ENCODE assay signal across 26 mouse cellular contexts in the genomic region with DNA sequence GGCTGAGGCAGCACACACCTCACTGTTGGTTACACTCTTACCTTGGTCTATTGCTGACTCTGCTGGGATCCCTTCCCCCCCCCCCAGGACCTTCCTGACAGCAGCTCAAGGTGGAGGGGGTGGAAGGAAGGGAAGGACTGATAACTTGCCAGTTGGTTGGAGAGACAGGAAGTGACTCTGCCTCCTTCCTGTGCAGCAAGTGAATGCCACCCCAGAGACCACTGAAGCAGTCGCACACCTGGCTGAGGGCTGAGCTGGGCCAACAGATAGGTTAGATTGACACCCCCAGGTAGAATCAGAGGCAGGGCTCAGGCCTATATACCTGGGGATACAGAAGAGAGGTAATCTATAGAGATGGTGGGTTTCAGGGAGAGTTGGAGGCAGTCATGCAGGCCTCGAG. TPM values are rescaled to one million over a fixed set of nuclear protein-coding genes. Genes with fewer than 3 reads are reported as not detected.
DNase-seq lines count a peak whose midpoint lies in the region; TF ChIP-seq lines count a peak whose summit lies in the region.
"Had no signal": no experiment of that assay in that cellular context is flagged by ENCODE, and none has a peak within 500 bp of the region (broad histone marks: within the 10 kb centered on the region; RNA-seq: fewer than 3 reads in every experiment).

No protein-coding gene starts in this region.

- TF ChIP-seq CTCF in thymus, adult 2 months (IDR thresholded peaks at IDR 0.05; ENCODE audit: borderline replicate concordance, control insufficient read depth, extremely low read depth, insufficient read depth, low read length, poor library complexity): no peak

- no peaks in the 10 kb centered on the region for H3K27me3 ChIP-seq in thymus, adult 2 months (ENCODE audit: control insufficient read depth, insufficient read depth, low read length)
- no peaks in the 10 kb centered on the region for H3K27me3 ChIP-seq in splenic B cell, adult 2 months (ENCODE audit: control insufficient read depth, insufficient read depth, low read length, poor library complexity, severe bottlenecking)
- H3K27me3 ChIP-seq: CH12.LX; embryonic facial prominence, embryonic 12.5 days; embryonic facial prominence, embryonic 15.5 days; heart, embryonic 12.5 days; heart, embryonic 15.5 days; hindbrain, embryonic 13.5 days had no signal

- no peak for TF ChIP-seq POLR2A in thymus, adult 2 months (IDR thresholded peaks at IDR 0.05; ENCODE audit: control insufficient read depth, extremely low read depth, insufficient read depth, low read length, poor library complexity)

- H3K4me1 ChIP-seq in thymus, adult 2 months (replicated peaks; ENCODE audit: control insufficient read depth, insufficient read depth, low read length): no peaks in the 10 kb centered on the region; the same call in 1 of the 2 replicates
- H3K4me1 ChIP-seq: embryonic facial prominence, embryonic 12.5 days; embryonic facial prominence, embryonic 15.5 days; hindbrain, embryonic 13.5 days had no signal

- H3K36me3 ChIP-seq in thymus, adult 2 months (ENCODE audit: control insufficient read depth, insufficient read depth, low read length): no peaks in the 10 kb centered on the region
- H3K36me3 ChIP-seq in splenic B cell, adult 2 months (ENCODE audit: control insufficient read depth, insufficient read depth, low read length, poor library complexity, severe bottlenecking): no peaks in the 10 kb centered on the region
- H3K36me3 ChIP-seq: embryonic facial prominence, embryonic 12.5 days; embryonic facial prominence, embryonic 15.5 days; G1E; heart, embryonic 12.5 days; heart, embryonic 15.5 days; hindbrain, embryonic 10.5 days had no signal

- no peak overlapping the region for H3K27ac ChIP-seq in thymus, adult 2 months (ENCODE audit: control insufficient read depth, insufficient read depth, low read length)
- H3K27ac ChIP-seq: embryonic facial prominence, embryonic 12.5 days; embryonic facial prominence, embryonic 15.5 days; heart, embryonic 15.5 days; hindbrain, embryonic 10.5 days; hindbrain, embryonic 13.5 days had no signal

- no peak overlapping the region for H3K4me3 ChIP-seq in thymus, adult 2 months (ENCODE audit: control insufficient read depth, insufficient read depth, low read length)
- H3K4me3 ChIP-seq: embryonic facial prominence, embryonic 12.5 days; embryonic facial prominence, embryonic 15.5 days; heart, embryonic 12.5 days; heart, embryonic 15.5 days; hindbrain, embryonic 10.5 days; hindbrain, embryonic 13.5 days had no signal

- peak; percentile 2 for DNase-seq in thymus, adult 2 months
- DNase-seq in thymus, adult 18-20 months: no peak
- DNase-seq in thymus, postnatal 4 days: peak; percentile 23
- no peak for DNase-seq in thymus, postnatal 36 days
- peak; percentile 3 for DNase-seq in splenic B cell, adult 2 months (ENCODE audit: low read depth, low spot score)
- DNase-seq in left cerebral cortex, adult 18-20 months (ENCODE audit: low spot score in 2 of 2): no peak
- DNase-seq: adrenal gland, adult 2 months; adrenal gland, postnatal 14 days; cerebellum, adult 11 months; cerebellum, adult 2 months; cerebellum, adult 9-11 months; cerebellum, postnatal 25 days; gastrocnemius, postnatal 25 days; heart, adult 18-20 months; heart, postnatal 10 days; heart, postnatal 36 days had no signal

- 75% methylated on average over 2 of the region's 2 CpGs for WGBS in thymus, adult 2 months

RNA-seq across cellular contexts. Expression of gene Ngb, which starts 10.4 kb away (rescaled TPM):
- 0.17 and 0.55 TPM in 2 replicates for polyA plus RNA-seq in thymus, adult 2 months (2012; rRNA removed)
- total RNA-seq in left cerebral cortex, adult 18-20 months (2021): 10 to 100 TPM in 1 of 2 experiments, 1 to 10 TPM in 1; 6.2 to 11.6 TPM
- total RNA-seq: CH12.LX; common myeloid progenitor, adult 5-6 weeks; gastrocnemius, adult 8-10 months; heart, adult 18-20 months; heart, postnatal 36 days had no signal
- polyA plus RNA-seq: G1E; heart, embryonic 12.5 days had no signal

RNA-seq across cellular contexts. Expression of gene Gstz1, which starts 55.0 kb away (rescaled TPM):
- 39.0 and 46.9 TPM in 2 replicates for polyA plus RNA-seq in thymus, adult 2 months (2012; rRNA removed)
- total RNA-seq in left cerebral cortex, adult 18-20 months (2021): 10 to 100 TPM; 48.2 to 51.6 TPM

RNA-seq across cellular contexts. Expression of gene Pomt2, which starts 55.9 kb away (rescaled TPM):
- 11.3 and 12.2 TPM in 2 replicates for polyA plus RNA-seq in thymus, adult 2 months (2012; rRNA removed)
- total RNA-seq in left cerebral cortex, adult 18-20 months (2021): 10 to 100 TPM; 16.0 to 18.7 TPM

Comparison
In these comparisons a context has a peak if more than half of its experiments do, and no peak if none do; other contexts are left out.
1. DNase-seq: peak in thymus, adult 2 months (single experiment), thymus, postnatal 4 days (single experiment) and splenic B cell, adult 2 months (single experiment); none in thymus, adult 18-20 months (0 of 2), thymus, postnatal 36 days (0 of 2) and left cerebral cortex, adult 18-20 months (0 of 2).